Mouse (Mus musculus): ENCODE results near the gene Ctf1.
"Not testable (repeated sequence)": the region's sequence is repeated elsewhere in the genome, so short reads cannot be mapped to it uniquely, and the experiment has no call there.

The Ctf1 gene

DNA sequence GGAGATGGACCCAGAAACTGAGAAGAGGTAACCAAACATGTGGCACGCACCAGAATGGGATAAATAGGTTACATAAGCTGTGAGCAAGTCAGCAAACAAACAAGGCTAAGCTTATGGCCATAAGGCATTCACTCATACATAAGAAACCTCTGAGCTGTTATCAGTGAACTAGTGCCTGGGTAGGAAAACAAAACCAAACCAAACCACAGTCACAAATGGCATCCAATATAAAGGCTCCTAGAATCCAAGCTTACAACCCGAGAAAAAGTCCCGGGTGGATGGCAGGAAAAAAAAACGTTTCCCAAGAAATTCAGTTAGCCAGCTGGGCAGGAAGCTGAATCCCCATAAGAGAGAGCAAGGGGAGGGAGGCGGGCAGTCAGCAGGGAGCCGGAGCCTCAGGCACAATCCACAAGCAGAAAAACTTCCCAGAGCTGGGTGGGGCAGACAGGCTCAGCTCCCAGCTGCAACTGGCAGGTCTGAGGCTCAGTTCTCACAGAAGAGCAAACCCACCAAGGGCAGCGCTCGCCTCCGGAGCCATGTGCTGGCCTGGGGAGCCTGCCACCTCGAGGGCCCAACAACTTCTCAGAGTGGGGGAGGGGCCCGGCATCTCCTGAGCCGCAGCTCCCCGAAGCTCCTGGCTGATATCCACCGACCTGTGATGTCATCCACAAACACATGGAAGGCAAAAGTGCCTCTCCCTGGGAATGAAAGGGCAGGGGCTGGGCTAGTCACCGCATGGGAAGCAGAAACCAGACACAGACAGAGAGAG is 21.1 kb upstream of the Ctf1 start:
- in situ Hi-C loops (cut with MboI; ENCODE audit: low sequenced_read_pairs): no loop called here

- in situ Hi-C loops (cut with MboI; ENCODE audit: low sequenced_read_pairs): no loop called here
These were observed 19.2 kb upstream of the Ctf1 start for GRCm38 (mm10) chr7:127693290-127693689.

DNA sequence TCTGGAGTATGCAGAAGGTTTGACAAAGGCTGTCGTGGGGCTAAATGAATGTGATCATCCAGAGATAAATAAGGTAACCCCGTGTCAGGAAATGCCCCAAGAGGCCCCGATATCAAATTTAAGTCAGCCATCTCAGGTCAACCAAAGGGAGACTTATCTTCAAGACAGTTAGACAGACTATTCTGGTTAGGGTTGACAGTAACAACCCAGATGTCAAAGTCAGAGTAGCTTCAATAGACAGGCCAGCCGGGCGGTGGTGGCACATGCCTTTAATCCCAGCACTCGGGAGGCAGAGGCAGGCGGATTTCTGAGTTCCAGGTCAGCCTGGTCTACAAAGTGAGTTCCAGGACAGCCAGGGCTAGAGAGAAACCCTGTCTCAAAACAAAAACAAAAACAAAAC is 18.8 kb upstream of the Ctf1 start:
- in situ Hi-C loops (cut with MboI; ENCODE audit: low sequenced_read_pairs): not testable (repeated sequence)

DNA sequence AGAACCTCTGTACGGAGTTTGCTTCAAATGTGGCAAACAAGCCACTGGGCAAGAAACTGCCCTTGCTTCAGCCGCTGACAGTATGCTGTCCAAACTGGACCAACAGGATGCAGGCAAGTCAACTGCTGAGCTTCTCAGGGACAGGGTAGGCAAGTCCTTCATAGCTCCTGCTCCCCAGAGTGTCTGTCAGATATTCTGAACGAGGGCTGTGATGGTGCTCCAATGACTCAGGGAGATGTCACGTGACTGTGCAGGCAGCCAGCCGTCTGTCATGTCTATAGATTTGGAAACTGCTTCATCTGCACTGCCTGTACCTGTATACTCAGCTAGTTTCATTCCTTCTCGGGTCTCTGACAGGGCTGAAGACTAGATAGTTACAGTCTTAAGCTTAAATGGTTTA is 13.6 kb upstream of the Ctf1 start:
- in situ Hi-C loops (cut with MboI; ENCODE audit: low sequenced_read_pairs): no loop called here

GRCm38 (mm10) chr7:127700712-127701331 is 11.7 kb upstream of the Ctf1 start:
- in situ Hi-C loops (cut with MboI; ENCODE audit: low sequenced_read_pairs): no loop called here

GRCm38 (mm10) chr7:127703561-127704178 is 8.9 kb upstream of the Ctf1 start:
- in situ Hi-C loops (cut with MboI; ENCODE audit: low sequenced_read_pairs): no loop called here

DNA sequence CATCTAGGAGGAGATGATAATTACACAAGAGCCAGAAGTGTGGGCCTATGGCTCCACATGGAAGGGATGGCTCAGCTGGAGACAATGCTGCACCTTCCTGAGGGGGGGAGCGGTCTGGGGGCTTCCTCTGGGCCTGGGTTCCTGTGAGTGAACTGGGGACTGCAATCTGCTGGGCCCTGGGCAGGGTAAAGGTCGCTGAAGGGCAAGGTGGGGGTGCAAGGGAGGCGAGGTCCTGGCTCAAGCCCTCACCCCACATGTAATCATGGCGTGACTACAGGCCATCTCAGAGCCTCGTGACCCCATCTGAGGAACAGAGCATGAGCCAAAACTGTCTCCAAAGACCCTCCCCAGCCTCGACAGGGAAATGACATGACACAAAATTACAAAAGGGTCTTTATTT is 7.9 kb upstream of the Ctf1 start:
- in situ Hi-C loops (cut with MboI; ENCODE audit: low sequenced_read_pairs): no loop called here

- in situ Hi-C loops (cut with MboI; ENCODE audit: low sequenced_read_pairs): no loop called here
These were observed 6.8 kb upstream of the Ctf1 start for GRCm38 (mm10) chr7:127705706-127706105.

GRCm38 (mm10) chr7:127707045-127707956 is 5.2 kb upstream of the Ctf1 start:
- in situ Hi-C loops (cut with MboI; ENCODE audit: low sequenced_read_pairs): no loop called here

DNA sequence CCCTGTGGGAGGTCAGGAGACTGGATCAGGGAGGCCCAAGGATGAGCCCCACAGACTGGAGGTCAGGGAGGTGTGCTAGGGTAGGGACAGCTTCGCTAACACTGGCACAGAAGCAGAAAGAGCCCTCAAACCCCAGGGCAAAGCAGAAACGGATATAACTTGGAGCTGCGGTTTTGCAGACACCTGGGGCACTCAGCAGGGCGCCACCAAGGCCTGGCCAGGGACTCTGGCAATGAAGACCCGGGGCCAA is 4.7 kb upstream of the Ctf1 start:
- in situ Hi-C loops (cut with MboI; ENCODE audit: low sequenced_read_pairs): no loop called here

GRCm38 (mm10) chr7:127708207-127709078 is 4.1 kb upstream of the Ctf1 start, which contains the start of gene Bcl7c:
Gene Bcl7c (minus strand): TSS chr7:127708933.
- in situ Hi-C loops (cut with MboI; ENCODE audit: low sequenced_read_pairs): no loop called here

DNA sequence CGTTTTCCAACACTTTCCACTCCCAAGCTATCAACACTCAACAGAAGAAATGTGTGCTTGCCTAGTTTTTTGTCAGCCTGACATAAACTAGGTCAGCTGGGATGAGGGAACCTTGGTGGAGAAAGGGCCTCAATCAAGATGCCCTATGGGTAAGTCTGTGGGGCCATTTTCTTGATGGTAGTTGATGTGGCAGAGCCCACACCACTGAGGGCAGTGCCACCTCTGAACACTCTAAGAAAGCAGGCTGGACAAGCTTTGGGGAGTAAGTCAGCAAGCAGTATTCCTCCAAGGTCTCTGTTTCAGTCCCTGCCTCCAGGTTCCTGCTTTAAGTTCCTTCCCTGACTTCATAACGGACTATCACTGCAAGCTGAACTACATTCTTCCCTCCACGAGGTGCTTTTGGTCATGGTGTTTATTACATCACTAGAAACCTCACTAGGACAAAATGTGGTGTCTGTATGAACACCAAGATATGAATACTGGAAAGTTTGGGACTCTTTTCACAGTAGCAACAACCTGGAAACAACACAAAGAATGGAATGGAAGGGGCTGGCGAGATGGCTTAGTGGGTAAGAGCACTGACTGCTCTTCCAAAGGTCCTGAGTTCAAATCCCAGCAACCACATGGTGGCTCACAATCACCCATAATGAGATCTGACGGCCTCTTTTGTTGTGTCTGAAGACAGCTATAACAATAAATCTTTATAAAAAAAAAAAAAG is 3.1 kb upstream of the Ctf1 start:
- in situ Hi-C loops (cut with MboI; ENCODE audit: low sequenced_read_pairs): no loop called here

DNA sequence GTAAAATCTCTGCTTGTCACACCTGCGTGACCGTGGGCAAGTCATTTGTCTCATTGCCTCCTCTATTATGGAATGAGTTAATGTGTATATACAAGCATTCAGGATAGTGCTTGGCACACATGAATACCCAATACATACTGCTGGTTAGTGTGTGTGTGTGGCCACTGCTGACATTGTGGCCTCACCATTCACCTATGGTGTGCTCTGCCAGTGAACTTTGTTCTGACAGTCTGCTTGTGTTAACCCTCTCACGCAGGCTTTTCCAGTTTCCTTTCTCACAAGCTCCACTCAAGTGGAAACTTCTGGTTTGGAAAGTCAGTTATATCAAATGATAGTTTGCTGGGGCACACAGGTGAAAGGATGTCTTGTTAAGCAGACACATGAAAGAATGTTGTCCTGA is 1.5 kb upstream of the Ctf1 start:
- in situ Hi-C loops (cut with MboI; ENCODE audit: low sequenced_read_pairs): no loop called here

DNA sequence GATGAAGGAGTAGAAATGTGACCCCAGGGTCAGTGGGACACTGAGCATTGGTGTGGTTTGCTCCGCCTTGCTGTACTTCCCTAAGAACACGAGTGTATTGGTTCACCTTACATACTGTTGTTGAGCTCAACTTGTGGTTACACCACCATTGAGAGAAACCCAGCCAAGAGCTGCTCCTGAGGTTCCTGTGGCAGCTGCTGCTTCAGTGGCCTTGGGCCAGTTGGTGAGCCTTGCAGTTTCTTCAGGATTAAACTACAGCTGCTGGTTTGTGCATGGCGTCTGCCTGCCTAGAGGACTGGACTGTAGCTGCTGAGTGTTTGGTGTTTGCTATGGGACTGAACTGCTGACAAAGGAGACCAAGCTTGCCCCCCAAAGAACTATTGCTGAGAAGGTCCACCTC is 1.1 kb upstream of the Ctf1 start:
- in situ Hi-C loops (cut with MboI; ENCODE audit: low sequenced_read_pairs): no loop called here

DNA sequence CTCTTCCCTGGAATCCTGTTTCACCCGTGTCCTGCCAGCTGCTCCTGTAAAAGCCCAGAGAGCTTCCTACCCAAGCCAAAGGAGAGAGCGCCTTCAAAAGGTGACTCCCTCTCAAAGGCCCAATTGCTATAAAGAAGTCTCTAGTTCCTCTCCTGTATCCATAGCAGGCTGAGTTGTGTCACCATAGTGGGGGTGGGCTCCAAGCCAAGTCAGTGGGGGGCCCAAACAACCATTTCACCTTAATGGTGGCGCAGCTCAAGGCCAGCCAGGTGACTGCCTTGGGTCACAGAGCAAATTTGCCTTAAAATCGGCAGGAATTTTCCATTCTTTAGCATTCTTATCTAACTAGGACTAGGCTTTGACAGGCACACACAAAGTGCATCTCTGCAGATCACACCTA is 2.3 kb downstream of the Ctf1 start:
- in situ Hi-C loops (cut with MboI; ENCODE audit: low sequenced_read_pairs): no loop called here

DNA sequence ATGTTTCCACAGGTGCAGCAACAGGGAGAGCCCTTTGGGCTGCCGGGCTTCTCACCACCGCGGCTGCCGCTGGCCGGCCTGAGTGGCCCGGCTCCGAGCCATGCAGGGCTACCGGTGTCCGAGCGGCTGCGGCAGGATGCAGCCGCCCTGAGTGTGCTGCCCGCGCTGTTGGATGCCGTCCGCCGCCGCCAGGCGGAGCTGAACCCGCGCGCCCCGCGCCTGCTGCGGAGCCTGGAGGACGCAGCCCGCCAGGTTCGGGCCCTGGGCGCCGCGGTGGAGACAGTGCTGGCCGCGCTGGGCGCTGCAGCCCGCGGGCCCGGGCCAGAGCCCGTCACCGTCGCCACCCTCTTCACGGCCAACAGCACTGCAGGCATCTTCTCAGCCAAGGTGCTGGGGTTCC is 4.5 kb downstream of the Ctf1 start:
- in situ Hi-C loops (cut with MboI; ENCODE audit: low sequenced_read_pairs): no loop called here

- in situ Hi-C loops (cut with MboI; ENCODE audit: low sequenced_read_pairs): no loop called here
These were observed 5.8 kb downstream of the Ctf1 start for GRCm38 (mm10) chr7:127718339-127718738.

DNA sequence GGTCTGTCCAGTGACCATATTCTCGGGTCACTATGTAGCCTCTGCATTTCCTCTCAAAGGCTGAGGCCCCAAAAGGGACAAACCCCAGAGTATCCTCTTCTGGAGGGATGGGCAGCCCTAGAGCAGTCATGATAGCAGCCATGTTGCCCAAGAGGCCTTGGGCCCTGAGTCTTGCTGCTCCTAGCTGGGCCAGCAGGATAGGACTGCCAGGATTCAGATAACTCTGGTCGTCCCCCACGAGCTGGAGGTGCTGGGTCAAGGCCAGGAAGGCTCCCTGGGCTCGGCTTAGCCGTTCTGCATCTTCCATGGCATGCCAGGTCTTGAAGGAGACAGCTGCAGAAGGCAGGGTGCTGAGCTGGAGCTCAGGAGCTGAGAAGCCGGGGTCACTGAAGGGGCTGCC is 6.7 kb downstream of the Ctf1 start:
- in situ Hi-C loops (cut with MboI; ENCODE audit: low sequenced_read_pairs): no loop called here

GRCm38 (mm10) chr7:127725490-127725889 is 13.0 kb downstream of the Ctf1 start:
- in situ Hi-C loops (cut with MboI; ENCODE audit: low sequenced_read_pairs): no loop called here

- in situ Hi-C loops (cut with MboI; ENCODE audit: low sequenced_read_pairs): no loop called here
These were observed 13.4 kb downstream of the Ctf1 start for GRCm38 (mm10) chr7:127725924-127726323.

Data from CH12F3 (cell line).